Mouse (Mus musculus) thymus, adult 2 months (tissue): ENCODE results near the gene 1700029I15Rik.

Experiments used
- CTCF ChIP-seq: fragments of 200-500 bp; IDR thresholded peaks from 2 replicates; pipeline ENCODE4 v1.5.1; 2012; ENCODE audit warnings: mild to moderate bottlenecking, control low read depth, low read length, moderate library complexity, borderline replicate concordance; ENCODE audit not compliant: control insufficient read depth, poor library complexity, insufficient read depth; ENCODE audit errors: extremely low read depth
- POLR2A ChIP-seq: fragments of 200-500 bp; IDR thresholded peaks from 2 replicates; pipeline ENCODE4 v1.6.1; 2012; ENCODE audit warnings: mild to moderate bottlenecking, low read length, control low read depth, moderate library complexity; ENCODE audit not compliant: control insufficient read depth, poor library complexity, insufficient read depth; ENCODE audit errors: extremely low read depth

DNA sequence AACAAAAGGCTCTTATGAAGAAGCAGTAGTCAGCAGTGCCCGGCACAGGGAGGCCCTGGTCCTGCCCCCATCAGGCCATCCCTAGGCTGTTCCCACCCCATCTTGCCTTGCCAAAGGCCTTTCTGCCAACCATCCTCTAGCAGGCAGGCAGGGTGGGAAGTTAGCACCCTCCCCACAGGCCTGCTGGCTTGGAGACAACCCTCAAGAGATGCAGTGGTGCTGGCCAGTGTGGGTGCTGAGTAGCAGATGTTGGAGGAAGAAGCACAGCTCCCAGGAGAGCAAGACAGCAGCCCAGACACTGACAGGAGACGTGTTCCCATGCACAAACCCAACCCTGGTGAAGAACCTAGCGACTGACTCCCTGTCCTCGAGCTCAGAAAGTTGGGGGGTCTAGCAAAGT is 5.3 kb downstream of the 1700029I15Rik start:
- TF ChIP-seq POLR2A (no peak), CTCF (no peak)
